Mouse (Mus musculus): ENCODE data around the gene Zcchc4. TPM values are rescaled to one million over a fixed set of nuclear protein-coding genes. Genes with fewer than 3 reads are reported as not detected.

Zcchc4 gene
- polyA plus RNA-seq, 1 experiment from 2014 or later: 10.6 TPM

Other genes with a start within 250 kb of the Zcchc4 start
- gene Lgi2, start 208.9 kb upstream of the Zcchc4 start, polyA plus RNA-seq (2015; fragmentation: Nextera tagmentation; extraction: Ambion mirVana): 5.1 and 5.9 TPM in 2 replicates
- gene Sepsecs, start 105.7 kb upstream of the Zcchc4 start, polyA plus RNA-seq (2015; fragmentation: Nextera tagmentation; extraction: Ambion mirVana): 6.6 and 6.9 TPM in 2 replicates
- gene Pi4k2b, start 33.8 kb upstream of the Zcchc4 start, polyA plus RNA-seq (2015; fragmentation: Nextera tagmentation; extraction: Ambion mirVana): 3.6 and 4.8 TPM in 2 replicates
- 101 TPM in 2 replicates for gene Anapc4, start 58.6 kb downstream of the Zcchc4 start, polyA plus RNA-seq (2015; fragmentation: Nextera tagmentation; extraction: Ambion mirVana)